ENCODE assay signal across 8 mouse cellular contexts in the genomic region with DNA sequence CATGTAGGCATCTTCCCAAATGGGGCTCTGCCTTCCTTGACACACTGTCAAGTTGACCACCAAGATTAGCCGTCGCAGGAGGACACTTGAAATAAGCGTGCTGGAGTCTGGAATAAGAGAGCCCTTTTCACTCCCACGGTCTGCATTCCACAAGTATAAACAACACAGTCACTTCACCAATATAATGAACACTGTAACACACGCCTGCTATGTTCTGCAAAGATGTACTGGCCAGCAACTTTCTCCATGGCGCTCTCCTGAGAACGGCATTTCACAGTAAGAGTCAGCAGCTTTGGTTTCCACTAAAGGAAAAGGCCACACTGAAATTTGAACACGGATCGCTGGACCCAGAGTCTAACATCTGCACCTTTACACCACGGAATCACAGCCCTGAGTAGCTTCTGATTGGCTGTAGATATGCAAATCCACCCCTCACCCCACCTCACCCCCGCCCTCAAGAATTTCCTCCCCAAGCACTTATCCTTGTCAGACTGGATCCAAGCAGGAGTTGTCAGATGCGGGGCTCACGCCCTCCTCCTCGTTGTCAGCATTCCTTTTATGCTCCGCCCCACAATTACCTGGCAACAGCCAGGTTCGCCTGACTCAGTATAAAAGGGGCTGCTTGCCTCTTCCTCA. TPM values are rescaled to one million over a fixed set of nuclear protein-coding genes. Genes with fewer than 3 reads are reported as not detected.
DNase-seq lines count a peak whose midpoint lies in the region; ATAC-seq and TF ChIP-seq lines count a peak whose summit lies in the region.

No protein-coding gene starts in this region.

- no peaks in the 10 kb centered on the region for H3K9me3 ChIP-seq in embryonic facial prominence, embryonic 11.5 days (replicated peaks; ENCODE audit: control insufficient read depth, low read length)

- no peak overlapping the region for H3K4me3 ChIP-seq in embryonic facial prominence, embryonic 11.5 days (ENCODE audit: low read depth, low read length)
- no peak overlapping the region for H3K4me3 ChIP-seq in kidney, adult 2 months (ENCODE audit: insufficient read depth, low read depth, low read length)

- H3K36me3 ChIP-seq in embryonic facial prominence, embryonic 11.5 days (replicated peaks; ENCODE audit: control insufficient read depth, insufficient read depth, low read depth, low read length) = no peaks in the 10 kb centered on the region
- H3K36me3 ChIP-seq in kidney, adult 2 months (ENCODE audit: control insufficient read depth, insufficient read depth, low read length) = no peaks in the 10 kb centered on the region

- no peaks in the 10 kb centered on the region for H3K27me3 ChIP-seq in embryonic facial prominence, embryonic 11.5 days (ENCODE audit: control insufficient read depth, insufficient read depth, low read length)
- no peaks in the 10 kb centered on the region for H3K27me3 ChIP-seq in kidney, adult 2 months (replicated peaks; ENCODE audit: control insufficient read depth, insufficient read depth, low read length)

- peak; percentile 63 for DNase-seq in Muller cell, postnatal 12 days (ENCODE audit: inconsistent ontology term)
- DNase-seq in embryonic facial prominence, embryonic 11.5 days (ENCODE audit: low spot score) = peak; percentile 65
- peak; percentile 43 for DNase-seq in kidney, adult 2 months
- DNase-seq in lung, postnatal 36 days = peak; percentile 80
- DNase-seq in right cerebral cortex, postnatal 14 days = no peak
- DNase-seq in layer of hippocampus, postnatal 36 days = no peak
- no peak for DNase-seq in spleen, postnatal 36 days (ENCODE audit: low spot score in 2 of 2)
- DNase-seq in spleen, postnatal 4 days (ENCODE audit: low spot score in 2 of 2) = no peak

- WGBS in embryonic facial prominence, embryonic 11.5 days = 5% methylated on average over 16 of the region's 16 CpGs
- 21% methylated on average over 16 of the region's 16 CpGs for WGBS in kidney, adult 2 months

- TF ChIP-seq CTCF in kidney, adult 2 months (conservative IDR thresholded peaks at IDR 0.05; ENCODE audit: insufficient read depth, insufficient read length, low read depth, low read length) = no peak

- TF ChIP-seq POLR2A in kidney, adult 2 months (IDR thresholded peaks at IDR 0.05; ENCODE audit: low read depth, low read length) = no peak

- no peak overlapping the region for H3K9ac ChIP-seq in embryonic facial prominence, embryonic 11.5 days (replicated peaks; ENCODE audit: low read length)

- no peak overlapping the region for H3K27ac ChIP-seq in embryonic facial prominence, embryonic 11.5 days (replicated peaks; ENCODE audit: low read depth, low read length)
- H3K27ac ChIP-seq in kidney, adult 2 months (ENCODE audit: insufficient read depth, low read depth, low read length) = 0 out of 2 replicates have a peak overlapping the region, but pooled peaks have one; percentile 7

- ATAC-seq in embryonic facial prominence, embryonic 11.5 days (replicated peaks; ENCODE audit: insufficient number of reproducible peaks, low FRiP score, low TSS enrichment, low read depth) = peak; percentile 75; the same call in 1 of the 2 replicates

- peak overlapping the region; percentile 11; the same call in 1 of the 2 replicates for H3K4me2 ChIP-seq in embryonic facial prominence, embryonic 11.5 days (ENCODE audit: low read depth, low read length)

- no peaks in the 10 kb centered on the region for H3K4me1 ChIP-seq in embryonic facial prominence, embryonic 11.5 days (ENCODE audit: control insufficient read depth, insufficient read depth, low read length)
- H3K4me1 ChIP-seq in kidney, adult 2 months (ENCODE audit: control insufficient read depth, insufficient read depth, low read length) = peaks cover 6% of the 10 kb centered on the region; the same call in 1 of the 2 replicates

RNA-seq across cellular contexts. Expression of a gene that starts 9.2 kb away (rescaled TPM):
- not detected in 2 replicates for polyA plus RNA-seq in embryonic facial prominence, embryonic 11.5 days (2014; fragmentation: Nextera tagmentation; extraction: Ambion mirVana)
- polyA plus RNA-seq in kidney, adult 2 months (2012; rRNA removed) = not detected in 2 replicates
- not detected for total RNA-seq in layer of hippocampus, postnatal 36 days (2021)

RNA-seq across cellular contexts. Expression of a gene that starts 25.7 kb away (rescaled TPM):
- 6.2 and 7.2 TPM in 2 replicates for polyA plus RNA-seq in embryonic facial prominence, embryonic 11.5 days (2014; fragmentation: Nextera tagmentation; extraction: Ambion mirVana)
- 4.5 and 4.7 TPM in 2 replicates for polyA plus RNA-seq in kidney, adult 2 months (2012; rRNA removed)
- 10 to 100 TPM; 40.7 to 41.2 TPM for total RNA-seq in layer of hippocampus, postnatal 36 days (2021)

RNA-seq across cellular contexts. Expression of a gene that starts 55.1 kb away (rescaled TPM):
- polyA plus RNA-seq in embryonic facial prominence, embryonic 11.5 days (2014; fragmentation: Nextera tagmentation; extraction: Ambion mirVana) = 0.64 and 1.7 TPM in 2 replicates
- polyA plus RNA-seq in kidney, adult 2 months (2012; rRNA removed) = 7.9 and 9.9 TPM in 2 replicates
- 1 to 10 TPM; 3.6 to 3.8 TPM for total RNA-seq in layer of hippocampus, postnatal 36 days (2021)

Comparison
In these comparisons a context has a peak if more than half of its experiments do, and no peak if none do; other contexts are left out.
1. DNase-seq: peak in Muller cell, postnatal 12 days (single experiment), embryonic facial prominence, embryonic 11.5 days (single experiment), kidney, adult 2 months (single experiment) and lung, postnatal 36 days (single experiment); none in right cerebral cortex, postnatal 14 days (single experiment), layer of hippocampus, postnatal 36 days (0 of 2), spleen, postnatal 36 days (0 of 2) and spleen, postnatal 4 days (0 of 2).